Mouse (Mus musculus) intestine, embryonic 15.5 days (tissue): ENCODE results near the gene Usp18. TPM values are rescaled to one million over a fixed set of nuclear protein-coding genes. Genes with fewer than 3 reads are reported as not detected.
A peak's percentile ranks its signal among the peaks of the same experiment; 100 is the strongest.

Experiments
- ATAC-seq: fragments of 200-750 bp; cut with Nextera tagmentation; 2 replicates; pipeline ENCODE4 v1.8.0; 2017; ENCODE audit warnings: moderate TSS enrichment, moderate library complexity
- H3K27ac ChIP-seq: fragments of 300-500 bp; sonication (generic); 2 replicates; pipeline ENCODE4 v1.5.1; 2015; ENCODE audit warnings: mild to moderate bottlenecking, inconsistent platforms
- H3K27me3 ChIP-seq: fragments of 300-500 bp; sonication (generic); replicated peaks from 2 replicates; pipeline ENCODE4 v1.6.1; 2015; ENCODE audit warnings: inconsistent platforms
- H3K36me3 ChIP-seq: fragments of 300-500 bp; sonication (generic); 2 replicates; pipeline ENCODE4 v1.6.1; 2015; ENCODE audit warnings: inconsistent platforms
- H3K4me1 ChIP-seq: fragments of 300-500 bp; sonication (generic); replicated peaks from 2 replicates; pipeline ENCODE4 v1.6.1; 2015; ENCODE audit warnings: inconsistent platforms
- H3K4me2 ChIP-seq: fragments of 300-500 bp; sonication (generic); replicated peaks from 2 replicates; pipeline ENCODE4 v1.6.1; 2015; ENCODE audit warnings: mild to moderate bottlenecking, inconsistent platforms
- H3K4me3 ChIP-seq: fragments of 300-500 bp; sonication (generic); replicated peaks from 2 replicates; pipeline ENCODE4 v1.5.1; 2015; ENCODE audit warnings: inconsistent platforms
- H3K9ac ChIP-seq: fragments of 300-500 bp; sonication (generic); 2 replicates; pipeline ENCODE4 v1.6.1; 2015; ENCODE audit warnings: inconsistent platforms
- H3K9me3 ChIP-seq: fragments of 300-500 bp; sonication (generic); 2 replicates; pipeline ENCODE4 v1.6.1; 2016; ENCODE audit warnings: inconsistent platforms
- WGBS: fragments of 180-500 bp; shearing (Covaris S2); methylation state at CpG from one replicate; pipeline ENCODE4 v1.1.7; 2015; 5-methylcytosine and 5-hydroxymethylcytosine counted together
- polyA plus RNA-seq: library from polyadenylated mRNA; unstranded; fragments of >200 nt; fragmentation: Nextera tagmentation; extraction: Ambion mirVana; gene quantifications from 2 replicates; pipeline ENCODE4 v1.2.1, GENCODE M21; 2015

Usp18 gene
- 2.8 and 3.5 TPM in 2 replicates for polyA plus RNA-seq

GRCm38 (mm10) chr6:121245127-121246036 is at the start of gene Usp18:
Gene Usp18, plus strand, starts transcription at chr6:121245906.
- Histone ChIP-seq H3K4me1 (0 out of 2 replicates have a peak, but pooled peaks cover 6% of the 10 kb centered on the region), H3K27ac (peak within 1 kb of the TSS; percentile 44; the same call in 1 of the 2 replicates), H3K36me3 (no peaks in the 10 kb centered on the region), H3K4me2 (peak within 1 kb of the TSS; percentile 70), H3K4me3 (peak within 1 kb of the TSS; percentile 64), H3K9me3 (no peaks in the 10 kb centered on the region), H3K9ac (peak within 1 kb of the TSS; percentile 47), H3K27me3 (no peaks in the 10 kb centered on the region)
- WGBS, result 5% methylated on average over 35 of the region's 35 CpGs
- peak; percentile 97 for ATAC-seq

GRCm38 (mm10) chr6:121197807-121198365 is 47.8 kb upstream of the Usp18 start:
- no peak overlapping the region for H3K4me2 ChIP-seq
- H3K9ac ChIP-seq, result no peak overlapping the region
- no peak overlapping the region for H3K4me3 ChIP-seq
- peaks cover 6% of the 10 kb centered on the region for H3K36me3 ChIP-seq
- H3K4me1 ChIP-seq, result 0 out of 2 replicates have a peak, but pooled peaks cover 5% of the 10 kb centered on the region
- H3K27me3 ChIP-seq, result no peaks in the 10 kb centered on the region
- H3K27ac ChIP-seq, result no peak overlapping the region
- no peaks in the 10 kb centered on the region for H3K9me3 ChIP-seq
- 36% methylated on average over 9 of the region's 9 CpGs for WGBS
- 0 out of 2 replicates have a peak, but pooled peaks have one; percentile 10 for ATAC-seq

DNA sequence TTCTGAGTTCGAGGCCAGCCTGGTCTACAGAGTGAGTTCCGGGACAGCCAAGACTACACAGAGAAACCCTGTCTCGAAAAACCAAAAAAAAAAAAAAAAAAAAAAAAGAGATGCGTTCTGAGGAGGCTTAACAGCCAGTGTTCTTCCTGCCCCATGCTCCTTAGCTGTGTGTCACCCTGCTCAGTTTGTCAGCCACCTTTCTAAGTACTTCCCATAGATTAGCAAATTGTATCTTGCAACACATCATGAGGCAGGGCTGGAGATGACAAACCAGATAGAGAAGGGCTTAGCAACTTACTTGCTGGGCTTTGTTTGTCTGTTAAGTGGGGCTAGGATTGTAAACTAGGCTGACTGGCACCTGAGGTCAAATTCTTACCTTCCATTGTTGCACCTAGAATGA is 45.2 kb upstream of the Usp18 start:
- Histone ChIP-seq H3K27ac (no peak overlapping the region), H3K4me2 (no peak overlapping the region), H3K27me3 (no peaks in the 10 kb centered on the region), H3K9me3 (no peaks in the 10 kb centered on the region), H3K4me1 (0 out of 2 replicates have a peak, but pooled peaks cover 5% of the 10 kb centered on the region), H3K4me3 (no peak overlapping the region), H3K9ac (no peak overlapping the region), H3K36me3 (no peaks in the 10 kb centered on the region)
- ATAC-seq, result no peak
- 82% methylated on average over 4 of the region's 4 CpGs for WGBS

- 0 out of 2 replicates have a peak, but pooled peaks cover 5% of the 10 kb centered on the region for H3K4me1 ChIP-seq
- H3K9ac ChIP-seq, result no peak overlapping the region
- H3K36me3 ChIP-seq, result no peaks in the 10 kb centered on the region
- whole genome bisulfite sequencing, result 78% methylated on average over 5 of the region's 5 CpGs
- H3K4me3 ChIP-seq, result no peak overlapping the region
- H3K9me3 ChIP-seq, result no peaks in the 10 kb centered on the region
- no peak overlapping the region for H3K4me2 ChIP-seq
- no peak for ATAC-seq
- H3K27me3 ChIP-seq, result no peaks in the 10 kb centered on the region
- no peak overlapping the region for H3K27ac ChIP-seq
These were observed 43.7 kb upstream of the Usp18 start for GRCm38 (mm10) chr6:121202026-121202425.

DNA sequence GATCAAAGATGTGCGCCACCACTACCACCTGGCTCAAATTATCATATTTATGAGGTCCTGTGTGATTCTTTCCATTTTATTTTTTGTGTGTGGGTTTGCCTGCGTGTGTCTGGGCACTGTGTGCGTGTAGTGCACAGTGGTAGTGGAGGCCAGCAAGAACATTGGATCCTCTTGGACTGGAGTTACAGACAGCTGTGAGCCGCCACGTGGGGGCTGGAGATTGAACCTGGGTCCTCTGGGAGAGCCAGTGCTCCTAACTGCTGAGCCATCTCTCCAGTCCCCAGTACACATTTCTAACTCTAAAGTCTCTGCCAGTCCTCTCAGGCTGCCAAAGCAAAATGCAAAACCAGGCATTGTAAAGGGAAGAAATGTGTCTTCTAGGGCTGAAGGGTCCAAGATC is 39.2 kb upstream of the Usp18 start:
- H3K4me1 ChIP-seq, result peaks cover 12% of the 10 kb centered on the region; the same call in 1 of the 2 replicates
- no peak for ATAC-seq
- H3K4me3 ChIP-seq, result no peak overlapping the region
- H3K4me2 ChIP-seq, result no peak overlapping the region
- H3K36me3 ChIP-seq, result no peaks in the 10 kb centered on the region
- H3K9ac ChIP-seq, result no peak overlapping the region
- no peaks in the 10 kb centered on the region for H3K9me3 ChIP-seq
- no peak overlapping the region for H3K27ac ChIP-seq
- 86% methylated on average over 5 of the region's 5 CpGs for WGBS
- peaks cover 20% of the 10 kb centered on the region for H3K27me3 ChIP-seq

GRCm38 (mm10) chr6:121209584-121209983 is 36.1 kb upstream of the Usp18 start:
- H3K4me1 ChIP-seq, result peaks cover 14% of the 10 kb centered on the region; the same call in 1 of the 2 replicates
- no peak overlapping the region for H3K27ac ChIP-seq
- ATAC-seq, result no peak

DNA sequence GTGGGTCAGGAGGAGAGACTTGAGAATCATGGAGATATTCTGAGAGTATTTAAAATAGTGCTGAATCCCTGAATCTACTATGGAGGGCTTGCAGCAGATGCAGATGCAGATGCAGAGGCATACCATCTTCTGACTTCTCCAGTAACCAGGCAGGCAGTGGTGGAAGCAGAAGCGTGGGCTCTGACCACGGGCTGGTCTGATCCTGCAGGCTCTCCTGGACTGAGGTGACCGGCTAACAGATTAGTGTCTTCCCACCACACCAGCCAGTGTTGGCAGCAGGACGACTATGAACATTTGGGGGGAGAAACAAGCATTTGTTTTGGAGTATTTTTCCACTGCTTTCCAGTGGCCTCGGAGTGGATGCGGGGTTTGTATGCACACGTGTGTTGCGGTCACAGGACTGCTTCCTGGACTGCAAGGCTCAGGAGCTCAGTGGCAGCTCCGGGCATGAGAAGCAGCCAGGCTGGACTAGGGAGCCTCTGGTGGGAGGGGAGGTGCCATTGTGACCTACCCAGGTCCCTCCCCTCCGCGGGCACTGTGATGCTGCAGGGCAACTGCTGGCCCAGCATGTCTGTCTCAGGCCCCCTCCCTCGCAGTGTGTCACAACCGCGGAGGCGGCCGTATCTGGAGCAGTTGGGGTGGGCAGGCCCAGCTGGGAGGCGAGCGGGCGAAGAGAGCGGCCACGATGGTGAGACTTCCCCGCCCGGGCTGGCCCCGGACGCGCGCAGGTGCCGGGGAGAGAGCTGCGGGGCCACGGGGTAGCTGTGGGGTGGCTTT is 35.4 kb upstream of the Usp18 start, which contains the start of gene Tuba8:
Gene Tuba8 (plus strand): TSS at position 548 of the 777 bp plus-strand sequence.
- peaks cover 14% of the 10 kb centered on the region; the same call in 1 of the 2 replicates for H3K4me1 ChIP-seq
- no peaks in the 10 kb centered on the region for H3K9me3 ChIP-seq
- peak within 1 kb of the TSS; percentile 39 for H3K4me3 ChIP-seq
- no peak within 1 kb of the TSS for H3K27ac ChIP-seq
- peak within 1 kb of the TSS; percentile 28; the same call in 1 of the 2 replicates for H3K9ac ChIP-seq
- H3K36me3 ChIP-seq, result no peaks in the 10 kb centered on the region
- peak; percentile 80 for ATAC-seq
- H3K4me2 ChIP-seq, result peak within 1 kb of the TSS; percentile 86
- 5% methylated on average over 29 of the region's 30 CpGs for whole genome bisulfite sequencing
- H3K27me3 ChIP-seq, result peaks cover 21% of the 10 kb centered on the region

More at GRCm38 (mm10) chr6:121209584-121209983, 36.1 kb upstream of the Usp18 start:
- Histone ChIP-seq H3K27me3 (peaks cover 21% of the 10 kb centered on the region), H3K4me2 (no peak overlapping the region), H3K9me3 (no peaks in the 10 kb centered on the region), H3K36me3 (no peaks in the 10 kb centered on the region), H3K4me3 (no peak overlapping the region), H3K9ac (no peak overlapping the region)
- 72% methylated on average over 2 of the region's 2 CpGs for WGBS

- ATAC-seq, result peak; percentile 52; the same call in 1 of the 2 replicates
- H3K36me3 ChIP-seq, result no peaks in the 10 kb centered on the region
- peak overlapping the region; percentile 86 for H3K4me2 ChIP-seq
- H3K9me3 ChIP-seq, result no peaks in the 10 kb centered on the region
- peak overlapping the region; percentile 28; the same call in 1 of the 2 replicates for H3K9ac ChIP-seq
- H3K4me3 ChIP-seq, result peak overlapping the region; percentile 39
- H3K4me1 ChIP-seq, result peaks cover 14% of the 10 kb centered on the region; the same call in 1 of the 2 replicates
- H3K27ac ChIP-seq, result no peak overlapping the region
- H3K27me3 ChIP-seq, result peaks cover 21% of the 10 kb centered on the region
- WGBS, result 3% methylated on average over 12 of the region's 12 CpGs
These were observed 34.8 kb upstream of the Usp18 start for GRCm38 (mm10) chr6:121210926-121211289.

- H3K4me2 ChIP-seq, result peak overlapping the region; percentile 86
- 0 out of 2 replicates have a peak overlapping the region, but pooled peaks have one; percentile 39 for H3K4me3 ChIP-seq
- H3K9me3 ChIP-seq, result no peaks in the 10 kb centered on the region
- no peaks in the 10 kb centered on the region for H3K36me3 ChIP-seq
- ATAC-seq, result 0 out of 2 replicates have a peak, but pooled peaks have one; percentile 6
- no peak overlapping the region for H3K27ac ChIP-seq
- H3K9ac ChIP-seq, result no peak overlapping the region
- peaks cover 14% of the 10 kb centered on the region; the same call in 1 of the 2 replicates for H3K4me1 ChIP-seq
- peaks cover 21% of the 10 kb centered on the region for H3K27me3 ChIP-seq
- WGBS, result 12% methylated on average over 4 of the region's 5 CpGs
These were observed 34.0 kb upstream of the Usp18 start for GRCm38 (mm10) chr6:121211743-121212142.

- H3K4me3 ChIP-seq, result no peak overlapping the region
- H3K4me1 ChIP-seq, result peaks cover 14% of the 10 kb centered on the region; the same call in 1 of the 2 replicates
- no peaks in the 10 kb centered on the region for H3K9me3 ChIP-seq
- no peak overlapping the region for H3K4me2 ChIP-seq
- no peak for ATAC-seq
- peaks cover 21% of the 10 kb centered on the region for H3K27me3 ChIP-seq
- 78% methylated on average over 4 of the region's 4 CpGs for WGBS
- H3K27ac ChIP-seq, result no peak overlapping the region
- no peaks in the 10 kb centered on the region for H3K36me3 ChIP-seq
- H3K9ac ChIP-seq, result no peak overlapping the region
These were observed 32.7 kb upstream of the Usp18 start for GRCm38 (mm10) chr6:121212988-121213387.

GRCm38 (mm10) chr6:121214221-121214620 is 31.5 kb upstream of the Usp18 start:
- Histone ChIP-seq H3K4me3 (no peak overlapping the region), H3K27ac (no peak overlapping the region), H3K27me3 (peaks cover 21% of the 10 kb centered on the region), H3K36me3 (no peaks in the 10 kb centered on the region), H3K9ac (no peak overlapping the region), H3K9me3 (no peaks in the 10 kb centered on the region), H3K4me2 (no peak overlapping the region), H3K4me1 (peaks cover 14% of the 10 kb centered on the region; the same call in 1 of the 2 replicates)
- 83% methylated on average over 5 of the region's 5 CpGs for WGBS
- no peak for ATAC-seq
